Mouse (Mus musculus) 3134 (cell line): ENCODE measurements at regions not wholly inside any gene's neighbourhood (a gene's known extent, or its start where the extent isn't known, plus 50 kb on each side); places are given as distances from the start of the nearest gene placed in this dataset.
A peak's percentile ranks its signal among the peaks of the same experiment; 100 is the strongest.

Experiments used
- DNase-seq: peaks from one replicate; pipeline ENCODE4 v3.0.0-alpha.2; 2011; ENCODE audit warnings: low spot score; ENCODE audit not compliant: insufficient read length; ENCODE audit errors: extremely low read depth

DNA sequence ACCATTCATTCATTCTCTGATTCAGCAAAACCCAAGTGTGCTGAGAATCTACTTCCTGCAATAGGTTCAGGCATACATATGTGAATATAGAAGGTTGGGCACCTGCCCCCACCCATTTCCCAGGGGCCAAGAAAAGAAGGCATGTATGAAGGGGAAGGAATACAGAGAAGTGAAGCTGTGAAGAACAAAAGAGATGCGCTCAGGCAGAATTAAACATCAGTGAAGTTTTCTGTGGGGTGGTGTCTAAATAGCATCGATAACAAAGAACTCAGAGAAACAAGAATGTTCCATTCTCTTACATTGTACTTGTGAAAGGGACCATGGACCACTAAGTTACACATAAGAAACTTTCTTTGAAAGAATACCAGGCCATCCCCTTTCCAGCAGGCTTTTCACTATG is 580.7 kb downstream of the Gm9195 start:
- DNase-seq, result no peak

DNA sequence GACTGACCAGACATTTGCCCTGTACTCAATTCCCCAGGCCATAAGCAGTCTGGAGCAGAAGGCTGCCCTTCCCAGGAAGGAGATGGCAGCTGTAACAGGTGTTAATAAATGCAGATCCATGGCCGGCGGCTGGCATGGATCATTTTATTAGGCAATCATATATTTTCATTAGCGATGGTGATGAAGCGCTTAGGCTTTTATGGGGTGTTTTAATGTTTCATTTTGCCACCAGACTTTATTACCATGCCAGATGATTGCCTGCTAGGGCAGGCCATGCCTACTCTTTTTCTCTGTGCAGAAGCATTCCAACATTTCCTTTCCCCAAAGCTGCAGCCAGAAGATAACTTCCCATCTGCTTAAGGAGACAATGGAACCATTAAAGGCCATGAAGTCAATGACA is 596.2 kb downstream of the Gm9195 start:
- no peak for DNase-seq

DNA sequence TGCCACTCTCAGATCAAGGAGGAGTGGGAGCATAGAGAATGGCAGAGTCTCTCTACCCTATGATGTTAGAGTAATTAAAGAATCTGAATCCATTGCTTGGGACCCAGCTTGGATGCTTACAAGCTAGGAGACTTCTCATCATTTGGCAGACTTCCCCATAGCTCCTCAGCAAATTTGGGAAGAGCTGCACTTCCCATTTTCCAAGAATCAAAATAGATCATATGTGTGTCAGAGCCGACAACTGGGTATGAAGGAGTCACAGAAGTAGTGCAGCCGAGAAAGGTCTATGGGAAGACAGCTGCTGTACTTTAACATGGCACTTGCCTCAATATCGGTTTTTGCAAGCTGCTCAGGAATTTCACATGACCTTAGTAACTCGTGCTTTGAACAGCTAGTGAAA is 596.8 kb downstream of the Gm9195 start:
- DNase-seq, result no peak

- DNase-seq, result no peak
Observed at GRCm38 (mm10) chr14:71893361-71893760, 598.3 kb downstream of the Gm9195 start.

DNA sequence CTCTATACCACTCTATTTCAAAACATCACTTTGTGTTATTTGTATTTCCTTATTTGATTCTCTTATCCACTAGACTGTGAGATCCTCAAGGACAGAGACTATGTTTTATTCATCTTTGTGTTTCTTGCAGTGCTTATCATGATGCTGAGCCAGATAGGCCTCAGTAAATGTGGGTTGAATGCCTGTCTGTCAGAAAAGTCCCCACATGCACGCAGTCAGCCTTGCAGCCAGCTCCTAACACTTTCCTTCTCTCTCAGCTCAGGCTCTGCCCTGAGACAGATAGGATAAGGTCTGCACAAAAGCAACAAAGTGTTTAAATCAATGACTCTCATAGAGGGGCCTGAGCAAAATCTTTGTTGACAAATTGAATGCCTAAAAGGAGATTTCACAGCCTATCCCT is 600.0 kb downstream of the Gm9195 start:
- no peak for DNase-seq

DNA sequence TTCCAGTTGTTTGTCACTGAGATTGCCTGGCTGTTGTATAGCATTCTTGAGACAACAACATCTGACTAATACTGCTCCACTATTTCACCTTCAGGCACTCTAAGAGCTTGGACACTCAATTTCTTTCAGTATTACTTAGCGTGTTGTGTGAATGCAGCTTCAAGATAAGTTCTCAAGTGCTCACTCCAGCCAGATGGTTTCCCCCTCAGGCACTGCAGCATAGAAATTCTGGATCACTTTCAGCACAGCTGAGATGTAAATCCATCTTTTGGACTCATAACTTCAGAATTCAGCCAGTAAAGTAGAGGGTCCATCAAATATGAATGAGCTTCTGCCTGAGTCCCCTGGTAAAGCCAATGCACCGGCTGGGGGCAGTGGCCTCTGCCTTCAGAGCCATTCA is 608.8 kb downstream of the Gm9195 start:
- DNase-seq, result no peak

- DNase-seq, result no peak
Observed at GRCm38 (mm10) chr14:71845546-71845945, 646.1 kb downstream of the Gm9195 start.

DNA sequence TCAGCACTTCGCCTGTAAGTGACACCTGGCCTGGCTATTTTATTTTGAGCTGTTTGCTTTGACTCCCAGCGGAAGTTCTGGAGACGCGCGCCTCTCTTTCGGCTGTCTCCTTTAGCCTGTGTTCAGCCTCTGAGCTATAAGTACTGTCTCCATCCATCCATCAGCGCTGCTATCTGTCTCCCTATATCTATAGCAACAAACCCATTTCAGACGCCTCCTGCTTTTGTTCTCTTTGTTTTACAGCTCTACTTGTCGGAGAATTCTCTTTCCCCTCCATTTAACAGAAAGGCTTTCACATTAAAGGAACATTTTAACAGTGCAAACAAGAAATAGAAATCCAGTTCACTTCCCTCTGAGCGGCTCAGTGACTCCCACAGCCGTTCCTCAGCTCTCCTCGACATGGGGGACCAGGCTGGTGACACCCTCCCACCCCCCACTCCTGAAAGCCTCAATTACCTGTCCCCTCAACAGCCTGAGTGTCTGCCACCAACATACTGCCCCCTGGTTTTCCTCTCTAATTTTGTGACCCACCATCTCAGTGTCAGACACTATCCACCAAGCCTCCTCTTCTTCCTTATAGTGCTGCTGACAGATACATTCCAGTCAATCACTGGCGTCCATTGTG is 682.7 kb downstream of the Gm9195 start:
- no peak for DNase-seq

DNA sequence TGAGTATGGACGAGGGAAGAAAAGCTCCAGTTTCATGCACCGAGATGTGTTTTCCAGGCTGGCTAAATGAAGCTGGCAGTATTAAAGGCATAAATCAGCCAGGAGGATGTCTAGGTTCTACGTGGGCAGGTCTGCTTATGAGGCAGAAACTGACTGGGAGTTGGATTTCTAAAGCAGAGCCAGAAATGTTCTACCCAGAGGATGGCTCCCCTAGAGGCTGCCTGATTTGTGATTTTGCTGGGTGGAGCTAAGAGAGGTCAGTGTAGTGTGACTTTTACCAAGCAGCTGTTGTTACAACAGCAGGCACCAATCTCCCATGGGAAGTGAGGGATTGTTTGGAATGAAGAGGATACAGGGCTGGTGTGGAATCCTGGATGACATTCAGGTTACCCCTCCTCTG is 686.0 kb downstream of the Gm9195 start:
- DNase-seq, result no peak

- DNase-seq, result no peak
Observed at GRCm38 (mm10) chr14:71799861-71800260, 691.8 kb downstream of the Gm9195 start.

GRCm38 (mm10) chr14:71795713-71796112 is 695.9 kb downstream of the Gm9195 start:
- peak; percentile 31 for DNase-seq

- DNase-seq, result no peak
Observed at GRCm38 (mm10) chr14:71776990-71777525, 714.6 kb downstream of the Gm9195 start.

- DNase-seq, result no peak
Observed at GRCm38 (mm10) chr14:71766856-71767255, 724.8 kb downstream of the Gm9195 start.

- no peak for DNase-seq
Observed at GRCm38 (mm10) chr14:71728542-71728941, 763.1 kb downstream of the Gm9195 start.

DNA sequence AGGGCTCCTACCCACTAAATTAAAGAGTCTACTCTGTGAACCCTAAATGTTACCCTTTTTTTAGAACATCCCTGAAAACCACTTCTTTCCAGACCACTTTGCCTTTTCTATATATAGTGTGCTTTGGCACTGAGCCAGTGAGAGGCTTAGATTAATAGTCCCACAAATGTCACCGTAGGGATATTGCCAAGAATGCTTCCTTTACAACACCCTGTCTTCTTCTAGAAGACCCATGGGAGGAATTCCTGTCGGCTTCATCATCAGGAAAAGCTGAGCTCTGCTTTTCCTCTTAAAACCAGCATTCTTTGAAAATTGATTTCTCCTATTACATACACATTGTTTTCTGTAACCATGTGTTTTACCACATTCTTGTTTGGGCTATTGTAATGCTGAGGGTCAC is 768.1 kb downstream of the Gm9195 start:
- no peak for DNase-seq

DNA sequence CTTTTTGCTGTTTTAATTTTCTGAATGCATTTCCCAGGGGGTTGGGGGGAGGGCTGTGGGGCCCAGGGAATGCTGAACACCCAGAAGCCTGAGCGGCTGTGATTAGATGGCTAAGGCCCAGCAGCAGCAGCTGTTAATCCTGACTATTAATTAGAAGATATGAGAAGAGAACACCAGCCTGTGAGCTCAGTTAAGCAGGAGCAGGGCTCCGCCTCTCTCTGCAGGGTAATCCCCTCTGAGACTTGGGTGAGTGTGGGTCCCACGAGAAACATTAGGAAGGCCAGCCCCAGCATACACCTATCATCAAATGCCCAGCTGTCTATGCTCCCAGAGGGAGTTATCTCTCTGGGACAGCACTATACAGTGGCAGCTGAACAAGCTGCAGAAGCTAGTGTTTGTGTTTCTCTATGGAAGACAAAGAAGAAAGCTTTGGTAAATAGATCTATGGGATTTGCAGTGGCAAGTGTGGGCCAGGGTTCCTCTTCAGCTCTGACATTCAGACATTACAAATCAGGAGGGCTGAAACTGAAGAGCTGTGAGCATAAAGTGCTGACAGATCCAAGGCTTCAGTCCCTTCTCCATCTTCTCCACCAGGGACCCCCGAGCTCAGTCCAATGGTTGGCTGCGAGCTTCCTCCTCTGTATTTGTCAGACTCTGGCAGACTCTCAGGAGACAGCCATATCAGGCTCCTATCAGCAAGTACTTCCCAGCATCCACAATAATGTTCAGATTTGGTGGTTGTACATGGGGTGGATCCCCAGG is 781.9 kb downstream of the Gm9195 start:
- DNase-seq, result no peak

DNA sequence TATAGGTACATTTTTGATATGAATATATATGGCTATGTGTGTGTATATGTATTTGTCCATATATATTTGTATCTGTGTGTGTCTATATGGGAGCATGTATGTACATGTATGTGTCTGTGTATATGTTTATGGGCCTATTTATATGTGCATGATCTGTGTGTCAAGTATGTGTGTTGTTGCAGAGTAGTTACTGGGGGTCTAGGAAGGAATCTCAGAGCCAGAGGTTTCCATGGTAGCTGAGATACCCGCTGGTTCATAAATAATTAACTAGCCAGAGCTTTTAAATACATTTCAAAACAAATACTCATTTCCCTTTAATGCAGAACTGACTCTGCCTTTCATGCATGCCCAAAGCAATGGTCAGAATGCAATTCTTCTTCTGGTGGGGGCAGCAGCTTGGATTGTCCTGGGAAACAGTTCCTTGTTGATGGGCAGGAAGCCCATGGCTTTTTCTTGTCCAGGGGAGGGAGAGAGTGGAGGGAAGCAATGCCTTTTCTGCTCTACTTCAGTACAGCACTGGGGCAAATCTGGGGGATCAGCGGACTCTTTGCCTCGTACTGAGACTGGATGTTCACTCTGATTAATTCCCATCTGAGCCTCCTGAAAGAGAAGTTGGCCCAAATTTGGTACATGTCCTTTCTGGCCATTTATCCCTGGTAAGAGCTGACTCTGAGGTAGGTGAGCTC is 798.7 kb downstream of the Gm9195 start:
- DNase-seq, result no peak

GRCm38 (mm10) chr14:71674564-71674963 is 817.1 kb downstream of the Gm9195 start:
- DNase-seq, result no peak

GRCm38 (mm10) chr14:71673837-71674236 is 817.8 kb downstream of the Gm9195 start:
- DNase-seq, result no peak

GRCm38 (mm10) chr14:71672481-71672880 is 819.2 kb downstream of the Gm9195 start:
- DNase-seq, result no peak

DNA sequence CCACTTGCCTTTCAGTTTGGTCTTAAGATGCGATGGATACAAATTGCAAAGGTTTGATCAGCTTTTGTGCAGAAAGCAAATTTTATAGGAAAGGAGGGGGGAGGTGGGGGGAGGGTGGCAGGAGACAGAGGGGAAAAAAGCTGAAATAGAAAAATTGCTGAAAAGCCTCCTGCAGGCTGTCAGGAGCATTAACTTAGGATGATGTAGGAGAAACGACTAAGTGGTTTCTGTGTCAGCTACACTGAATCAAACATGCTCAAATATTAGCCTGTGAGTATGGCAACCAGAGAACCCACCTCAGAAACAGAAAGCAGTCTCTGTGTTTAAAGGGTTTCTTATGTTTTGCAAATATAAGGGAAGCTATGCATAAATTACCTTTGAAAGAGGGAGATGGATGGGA is 819.6 kb downstream of the Gm9195 start:
- no peak for DNase-seq

GRCm38 (mm10) chr14:71670435-71670834 is 821.2 kb downstream of the Gm9195 start:
- peak; percentile 35 for DNase-seq
